Mouse (Mus musculus): ENCODE data around the gene Errfi1. TPM values are rescaled to one million over a fixed set of nuclear protein-coding genes. Genes with fewer than 3 reads are reported as not detected.
A peak's percentile ranks its signal among the peaks of the same experiment; 100 is the strongest.

Gene Errfi1
- polyA plus RNA-seq, 1 experiment: 44.2 TPM

GRCm38 (mm10) chr4:150824877-150825276 lies 28.8 kb upstream of the Errfi1 start:
- H3K36me3 ChIP-seq (ENCODE audit: control insufficient read depth, insufficient read depth, low read length, poor library complexity, severe bottlenecking): no peaks in the 10 kb centered on the region
- TF ChIP-seq EP300 (IDR thresholded peaks at IDR 0.05; ENCODE audit: insufficient read depth, low read depth, low read length): 0 out of 2 replicates have a peak, but pooled peaks have one; percentile 7
- no peak for TF ChIP-seq CTCF (IDR thresholded peaks at IDR 0.05; ENCODE audit: low read depth, low read length)
- no peak for TF ChIP-seq POLR2A (IDR thresholded peaks at IDR 0.05; ENCODE audit: insufficient read depth, low read length)
- peak overlapping the region; percentile 90 for H3K27ac ChIP-seq (ENCODE audit: insufficient read depth, low read length)
- no peak overlapping the region for H3K9ac ChIP-seq (ENCODE audit: low read depth, poor library complexity, severe bottlenecking)
- no peaks in the 10 kb centered on the region for H3K27me3 ChIP-seq (ENCODE audit: control insufficient read depth, insufficient read depth, low read length, poor library complexity, severe bottlenecking)
- no peaks in the 10 kb centered on the region for H3K9me3 ChIP-seq (replicated peaks; ENCODE audit: control insufficient read depth, insufficient read depth, low read length, poor library complexity, severe bottlenecking)
- no peak overlapping the region for H3K4me3 ChIP-seq (ENCODE audit: low read depth, low read length)
- H3K4me1 ChIP-seq (ENCODE audit: control insufficient read depth, insufficient read depth, low read length): peaks cover 9% of the 10 kb centered on the region

- H3K4me3 ChIP-seq (ENCODE audit: low read depth, low read length): 0 out of 2 replicates have a peak overlapping the region, but pooled peaks have one; percentile 16
- H3K4me1 ChIP-seq (ENCODE audit: control insufficient read depth, insufficient read depth, low read length): peaks cover 9% of the 10 kb centered on the region
- no peak overlapping the region for H3K9ac ChIP-seq (ENCODE audit: low read depth, poor library complexity, severe bottlenecking)
- no peaks in the 10 kb centered on the region for H3K9me3 ChIP-seq (replicated peaks; ENCODE audit: control insufficient read depth, insufficient read depth, low read length, poor library complexity, severe bottlenecking)
- H3K36me3 ChIP-seq (ENCODE audit: control insufficient read depth, insufficient read depth, low read length, poor library complexity, severe bottlenecking): no peaks in the 10 kb centered on the region
- H3K27me3 ChIP-seq (ENCODE audit: control insufficient read depth, insufficient read depth, low read length, poor library complexity, severe bottlenecking): no peaks in the 10 kb centered on the region
- peak overlapping the region; percentile 90 for H3K27ac ChIP-seq (ENCODE audit: insufficient read depth, low read length)
- TF ChIP-seq POLR2A (IDR thresholded peaks at IDR 0.05; ENCODE audit: insufficient read depth, low read length) (no peak), EP300 (IDR thresholded peaks at IDR 0.05; ENCODE audit: insufficient read depth, low read depth, low read length) (peak; percentile 98)
Measured at GRCm38 (mm10) chr4:150825531-150825930, 28.2 kb upstream of the Errfi1 start.

DNA sequence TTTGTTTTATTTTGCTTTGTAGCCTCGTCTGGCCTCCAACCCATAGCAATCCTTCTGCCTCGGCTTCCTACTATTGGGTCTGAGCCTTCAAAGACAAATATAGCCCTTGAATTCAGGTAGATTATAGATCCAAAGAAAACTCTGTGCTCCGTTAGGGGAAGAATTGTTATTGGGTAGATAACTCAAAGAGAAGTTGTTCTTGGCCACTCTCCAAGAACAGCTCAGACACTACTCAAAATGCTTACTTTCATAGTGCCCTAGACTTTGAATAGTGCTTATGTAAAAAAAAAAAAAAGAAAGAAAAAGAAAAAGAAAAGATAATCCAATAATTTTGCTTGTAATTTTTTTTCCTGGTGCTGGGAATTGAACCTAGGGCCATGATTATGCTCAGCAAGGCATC lies 22.4 kb upstream of the Errfi1 start:
- no peak for TF ChIP-seq EP300 (IDR thresholded peaks at IDR 0.05; ENCODE audit: insufficient read depth, low read depth, low read length)
- TF ChIP-seq CTCF (IDR thresholded peaks at IDR 0.05; ENCODE audit: low read depth, low read length): no peak
- no peak for TF ChIP-seq POLR2A (IDR thresholded peaks at IDR 0.05; ENCODE audit: insufficient read depth, low read length)
- Histone ChIP-seq H3K36me3 (ENCODE audit: control insufficient read depth, insufficient read depth, low read length, poor library complexity, severe bottlenecking) (no peaks in the 10 kb centered on the region), H3K27me3 (ENCODE audit: control insufficient read depth, insufficient read depth, low read length, poor library complexity, severe bottlenecking) (no peaks in the 10 kb centered on the region), H3K4me3 (ENCODE audit: low read depth, low read length) (no peak overlapping the region), H3K9me3 (replicated peaks; ENCODE audit: control insufficient read depth, insufficient read depth, low read length, poor library complexity, severe bottlenecking) (no peaks in the 10 kb centered on the region), H3K27ac (ENCODE audit: insufficient read depth, low read length) (no peak overlapping the region), H3K9ac (ENCODE audit: low read depth, poor library complexity, severe bottlenecking) (no peak overlapping the region), H3K4me1 (ENCODE audit: control insufficient read depth, insufficient read depth, low read length) (peaks cover 5% of the 10 kb centered on the region)

GRCm38 (mm10) chr4:150831941-150832340 lies 21.8 kb upstream of the Errfi1 start:
- no peaks in the 10 kb centered on the region for H3K36me3 ChIP-seq (ENCODE audit: control insufficient read depth, insufficient read depth, low read length, poor library complexity, severe bottlenecking)
- TF ChIP-seq POLR2A (IDR thresholded peaks at IDR 0.05; ENCODE audit: insufficient read depth, low read length): no peak
- no peaks in the 10 kb centered on the region for H3K9me3 ChIP-seq (replicated peaks; ENCODE audit: control insufficient read depth, insufficient read depth, low read length, poor library complexity, severe bottlenecking)
- no peak overlapping the region for H3K4me3 ChIP-seq (ENCODE audit: low read depth, low read length)
- H3K27me3 ChIP-seq (ENCODE audit: control insufficient read depth, insufficient read depth, low read length, poor library complexity, severe bottlenecking): no peaks in the 10 kb centered on the region
- H3K4me1 ChIP-seq (ENCODE audit: control insufficient read depth, insufficient read depth, low read length): peaks cover 4% of the 10 kb centered on the region
- H3K27ac ChIP-seq (ENCODE audit: insufficient read depth, low read length): no peak overlapping the region
- no peak overlapping the region for H3K9ac ChIP-seq (ENCODE audit: low read depth, poor library complexity, severe bottlenecking)

GRCm38 (mm10) chr4:150835163-150835562 lies 18.6 kb upstream of the Errfi1 start:
- H3K36me3 ChIP-seq (ENCODE audit: control insufficient read depth, insufficient read depth, low read length, poor library complexity, severe bottlenecking): no peaks in the 10 kb centered on the region
- H3K27ac ChIP-seq (ENCODE audit: insufficient read depth, low read length): no peak overlapping the region
- TF ChIP-seq CTCF (IDR thresholded peaks at IDR 0.05; ENCODE audit: low read depth, low read length) (no peak), EP300 (IDR thresholded peaks at IDR 0.05; ENCODE audit: insufficient read depth, low read depth, low read length) (no peak), POLR2A (IDR thresholded peaks at IDR 0.05; ENCODE audit: insufficient read depth, low read length) (no peak)
- H3K4me3 ChIP-seq (ENCODE audit: low read depth, low read length): no peak overlapping the region
- no peaks in the 10 kb centered on the region for H3K4me1 ChIP-seq (ENCODE audit: control insufficient read depth, insufficient read depth, low read length)
- no peak overlapping the region for H3K9ac ChIP-seq (ENCODE audit: low read depth, poor library complexity, severe bottlenecking)
- H3K27me3 ChIP-seq (ENCODE audit: control insufficient read depth, insufficient read depth, low read length, poor library complexity, severe bottlenecking): no peaks in the 10 kb centered on the region
- H3K9me3 ChIP-seq (replicated peaks; ENCODE audit: control insufficient read depth, insufficient read depth, low read length, poor library complexity, severe bottlenecking): no peaks in the 10 kb centered on the region

DNA sequence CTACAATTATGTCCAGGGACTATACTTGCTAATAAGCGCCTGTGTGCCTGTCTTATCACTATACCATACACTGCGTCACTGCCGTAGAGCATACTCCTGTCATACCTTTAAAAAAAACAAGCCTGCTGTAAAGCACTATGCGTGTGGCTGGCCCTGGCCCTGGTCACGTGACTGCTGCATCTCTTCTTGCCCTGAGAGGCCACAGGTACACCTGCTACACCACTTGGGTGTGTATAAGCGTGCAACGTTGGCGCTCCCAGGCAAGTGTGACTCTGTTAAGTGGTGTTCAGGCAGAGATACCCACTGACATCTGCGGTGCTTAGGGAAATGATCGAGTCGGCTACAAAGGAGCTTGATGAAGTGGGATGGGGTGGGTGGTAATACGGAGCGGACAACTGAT lies 17.5 kb upstream of the Errfi1 start:
- H3K36me3 ChIP-seq (ENCODE audit: control insufficient read depth, insufficient read depth, low read length, poor library complexity, severe bottlenecking): no peaks in the 10 kb centered on the region
- no peak for TF ChIP-seq POLR2A (IDR thresholded peaks at IDR 0.05; ENCODE audit: insufficient read depth, low read length)
- TF ChIP-seq EP300 (IDR thresholded peaks at IDR 0.05; ENCODE audit: insufficient read depth, low read depth, low read length): no peak
- no peak for TF ChIP-seq CTCF (IDR thresholded peaks at IDR 0.05; ENCODE audit: low read depth, low read length)
- no peak overlapping the region for H3K27ac ChIP-seq (ENCODE audit: insufficient read depth, low read length)
- no peaks in the 10 kb centered on the region for H3K9me3 ChIP-seq (replicated peaks; ENCODE audit: control insufficient read depth, insufficient read depth, low read length, poor library complexity, severe bottlenecking)
- no peak overlapping the region for H3K4me3 ChIP-seq (ENCODE audit: low read depth, low read length)
- H3K9ac ChIP-seq (ENCODE audit: low read depth, poor library complexity, severe bottlenecking): no peak overlapping the region
- no peaks in the 10 kb centered on the region for H3K27me3 ChIP-seq (ENCODE audit: control insufficient read depth, insufficient read depth, low read length, poor library complexity, severe bottlenecking)
- no peaks in the 10 kb centered on the region for H3K4me1 ChIP-seq (ENCODE audit: control insufficient read depth, insufficient read depth, low read length)
